Mouse (Mus musculus): ENCODE data around the gene Styx.
"Not testable (repeated sequence)": the region's sequence is repeated elsewhere in the genome, so short reads cannot be mapped to it uniquely, and the experiment has no call there.

The Styx gene

DNA sequence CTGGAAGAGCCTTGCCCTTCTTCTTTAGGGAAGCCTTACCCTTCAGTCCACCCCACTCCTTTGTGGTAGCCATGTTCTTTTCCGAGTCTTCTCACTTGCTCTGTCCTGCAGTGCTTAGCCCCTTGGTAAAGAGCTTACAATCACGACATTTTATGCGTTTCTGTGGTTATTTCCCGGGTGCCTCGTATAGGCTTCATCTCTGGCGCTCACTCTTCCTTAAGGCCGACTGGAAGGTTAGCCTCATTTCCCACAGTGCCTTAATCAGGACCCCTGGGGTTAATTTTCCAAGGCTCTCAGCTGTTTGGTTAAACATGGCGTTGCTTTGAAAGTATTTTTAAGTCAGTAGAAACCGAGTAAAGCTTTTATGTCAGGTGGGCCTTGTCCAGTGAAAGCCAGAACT lies 88.5 kb downstream of the Styx start:
- DNase-seq, result no peak

DNA sequence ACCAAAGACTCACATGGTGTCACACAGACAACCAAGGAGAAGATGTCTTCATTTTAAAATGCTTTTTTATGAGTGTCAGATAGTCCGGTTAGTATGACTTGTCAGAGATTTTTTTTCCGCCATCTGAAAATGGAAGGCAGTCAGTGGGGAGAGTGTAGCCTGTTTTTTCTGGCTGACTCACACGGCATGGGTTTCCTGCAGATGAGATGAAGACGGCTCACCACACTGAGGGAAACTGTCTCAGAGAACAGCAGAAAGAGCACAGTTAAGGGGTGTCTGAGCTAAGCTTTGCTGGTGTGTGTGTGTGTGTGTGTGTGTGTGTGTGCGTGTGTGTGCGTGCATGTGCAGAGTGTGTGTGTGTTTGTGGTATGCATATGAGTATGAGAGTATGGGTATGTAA lies 90.4 kb downstream of the Styx start:
- DNase-seq, result no peak

DNA sequence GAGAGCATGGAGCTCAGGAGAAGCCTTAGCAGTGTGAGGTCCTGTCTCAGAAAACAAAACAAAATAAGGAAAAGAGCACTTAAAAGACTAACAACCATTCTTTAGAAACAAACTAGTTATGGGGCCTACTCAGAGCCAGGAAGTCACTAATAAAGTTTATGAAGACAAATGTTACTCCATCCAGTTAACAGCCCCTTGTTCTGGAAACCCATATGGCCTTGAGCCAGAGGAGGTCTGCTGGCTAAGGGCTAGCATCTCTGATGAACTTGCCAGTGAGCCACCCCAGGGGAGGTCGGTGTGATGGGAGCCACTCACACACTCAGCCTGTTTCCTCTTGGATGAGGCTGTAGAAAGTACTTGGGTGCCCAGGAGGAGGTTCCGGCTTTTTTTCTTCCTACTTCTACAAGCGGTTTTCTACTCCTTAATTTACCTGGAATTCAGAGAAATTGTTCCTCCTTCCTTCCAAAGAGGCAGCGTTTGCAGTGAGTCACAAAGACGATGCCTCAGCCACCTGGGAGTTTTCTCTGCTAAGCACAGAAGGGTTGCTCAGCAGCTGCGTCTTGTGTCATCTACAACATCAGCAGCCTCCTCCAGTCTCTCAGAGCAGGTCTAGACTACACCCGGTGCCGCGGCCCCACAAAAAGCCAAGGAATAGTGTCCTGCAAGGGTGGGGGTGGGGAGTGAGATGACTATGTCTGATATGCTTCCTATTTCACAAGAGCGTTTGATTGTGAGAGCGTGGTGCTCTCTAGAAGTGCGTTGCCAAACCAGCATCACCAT lies 92.1 kb downstream of the Styx start:
- DNase-seq, result no peak

DNA sequence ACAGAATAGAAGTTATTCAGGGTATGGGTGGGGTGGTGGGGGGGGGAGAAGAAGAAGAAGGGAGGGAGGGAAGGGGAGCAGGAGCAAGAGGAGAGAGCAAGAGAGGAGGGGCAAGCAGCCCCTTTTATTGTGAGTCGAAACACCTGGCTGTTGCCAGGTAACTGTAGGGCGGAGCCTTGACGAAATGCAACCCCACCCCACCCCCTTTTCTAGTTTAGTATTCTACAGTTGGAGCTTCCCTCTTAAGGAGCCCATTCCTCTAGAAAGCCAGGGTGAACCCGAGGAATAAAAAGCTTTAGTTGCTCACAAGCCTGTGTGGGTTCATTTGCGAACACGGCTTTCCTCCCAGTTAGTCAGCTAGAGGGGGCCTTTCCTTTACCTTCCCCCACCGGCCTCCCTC lies 94.0 kb downstream of the Styx start:
- DNase-seq, result no peak

DNA sequence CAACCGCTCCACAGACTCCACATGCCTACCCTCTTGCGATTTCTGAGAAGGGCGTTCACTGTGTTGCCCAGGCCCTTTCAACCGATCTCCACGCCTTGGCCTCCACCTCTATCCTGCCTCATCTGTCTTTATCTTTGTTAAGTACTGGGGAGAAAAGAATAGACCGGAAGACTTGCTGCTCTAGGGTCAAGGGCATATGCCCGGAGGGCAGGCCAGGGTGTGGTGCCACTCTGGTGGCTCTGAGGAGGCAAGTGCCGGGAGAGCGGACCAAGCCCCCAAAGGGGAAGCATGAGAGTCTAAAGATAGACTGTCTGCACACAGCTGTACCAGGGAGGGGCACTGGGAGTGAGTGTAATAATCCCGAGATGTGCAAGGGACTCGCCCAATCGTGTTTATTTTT lies 94.6 kb downstream of the Styx start:
- no peak for DNase-seq

DNA sequence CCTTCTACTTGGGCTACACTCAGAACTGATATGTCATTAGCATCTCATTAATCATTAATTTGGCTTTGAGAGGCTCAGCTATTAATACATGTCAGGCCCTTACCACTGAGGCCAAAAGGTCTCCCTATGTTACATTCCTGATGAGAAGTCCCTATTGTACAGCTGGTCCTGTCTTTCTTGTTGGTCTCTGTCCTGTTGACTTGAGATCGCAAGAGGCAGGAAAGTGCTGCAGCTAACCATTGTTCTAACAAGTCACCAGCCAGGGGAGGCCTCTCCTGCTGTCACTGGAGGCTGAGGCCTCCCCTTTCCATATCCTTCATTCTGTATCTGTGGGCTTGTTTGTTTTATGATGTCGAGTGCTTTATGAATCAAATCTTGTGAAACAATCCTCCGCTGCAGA lies 95.9 kb downstream of the Styx start:
- DNase-seq, result no peak

DNA sequence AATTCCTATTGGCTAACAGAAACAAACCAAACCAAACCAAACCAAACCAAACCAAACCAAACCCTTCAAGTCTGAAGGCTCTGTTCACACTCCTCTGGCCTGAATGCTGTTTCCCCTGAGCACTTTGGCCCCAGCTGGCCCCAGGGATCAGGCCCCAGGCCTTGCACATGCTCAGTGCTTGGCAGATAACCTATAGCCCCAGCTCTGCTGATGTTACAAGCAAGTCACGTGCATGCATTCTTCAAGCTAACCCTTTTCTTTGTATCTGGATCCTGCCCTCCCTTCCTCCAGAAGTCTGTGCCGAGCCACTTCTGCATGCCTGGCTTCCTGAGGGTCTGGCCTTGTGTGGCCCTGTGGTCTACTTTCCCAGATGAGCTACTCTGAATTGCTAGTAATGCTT lies 100.2 kb downstream of the Styx start:
- no peak for DNase-seq

DNA sequence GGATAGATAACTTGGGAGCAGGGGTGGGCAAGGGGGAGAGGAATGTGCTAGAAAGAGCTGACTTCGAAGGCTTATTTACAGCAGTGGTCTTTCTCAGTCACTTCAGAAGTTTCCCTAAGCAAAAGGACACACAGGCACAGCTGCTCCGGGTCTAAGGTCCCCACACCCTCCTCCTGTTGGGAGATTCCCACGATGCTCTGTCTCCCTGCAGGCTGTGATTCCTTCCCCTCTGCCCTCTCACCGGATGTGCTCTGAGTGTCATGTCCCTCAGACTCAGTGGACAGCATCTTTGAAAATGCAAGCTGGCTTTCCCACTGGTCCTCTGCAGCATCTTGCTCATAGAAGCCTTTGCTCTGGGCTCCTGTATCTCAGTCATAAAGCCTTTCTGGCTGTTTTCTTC lies 101.3 kb downstream of the Styx start:
- DNase-seq, result peak in 1 of 2 experiments; percentile 30

DNA sequence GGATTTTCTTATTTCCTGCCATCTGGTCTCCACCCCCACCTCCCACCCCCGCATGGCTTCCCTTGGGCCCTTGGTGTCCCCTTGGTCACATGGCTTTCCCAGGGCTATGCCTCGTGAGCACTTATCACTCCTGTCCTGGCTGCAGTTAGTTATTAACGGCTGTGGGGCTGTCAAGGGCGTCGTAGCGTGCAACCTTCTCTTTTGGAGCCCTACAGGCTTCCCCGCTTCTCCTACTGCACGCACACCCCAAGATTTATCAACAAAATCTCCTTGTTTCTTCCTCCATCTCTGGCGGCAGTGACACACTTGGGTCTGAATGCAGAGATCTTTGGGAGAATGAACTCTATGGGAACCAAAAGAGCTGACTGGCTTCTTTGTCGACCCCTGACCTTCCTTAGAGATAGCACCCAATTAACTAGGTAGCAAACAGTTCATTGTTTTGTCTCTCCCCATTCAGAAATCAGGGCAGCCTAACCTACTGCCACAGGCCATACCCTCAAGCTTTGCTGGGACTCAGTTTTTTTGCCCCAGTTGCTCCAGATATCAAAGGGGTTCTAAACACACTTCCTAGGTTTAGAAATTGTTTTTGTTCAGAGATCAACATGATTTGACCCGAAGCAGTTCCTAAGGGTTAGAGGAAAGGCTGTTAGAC lies 102.1 kb downstream of the Styx start:
- DNase-seq, result peak; percentile 42 to 64

DNA sequence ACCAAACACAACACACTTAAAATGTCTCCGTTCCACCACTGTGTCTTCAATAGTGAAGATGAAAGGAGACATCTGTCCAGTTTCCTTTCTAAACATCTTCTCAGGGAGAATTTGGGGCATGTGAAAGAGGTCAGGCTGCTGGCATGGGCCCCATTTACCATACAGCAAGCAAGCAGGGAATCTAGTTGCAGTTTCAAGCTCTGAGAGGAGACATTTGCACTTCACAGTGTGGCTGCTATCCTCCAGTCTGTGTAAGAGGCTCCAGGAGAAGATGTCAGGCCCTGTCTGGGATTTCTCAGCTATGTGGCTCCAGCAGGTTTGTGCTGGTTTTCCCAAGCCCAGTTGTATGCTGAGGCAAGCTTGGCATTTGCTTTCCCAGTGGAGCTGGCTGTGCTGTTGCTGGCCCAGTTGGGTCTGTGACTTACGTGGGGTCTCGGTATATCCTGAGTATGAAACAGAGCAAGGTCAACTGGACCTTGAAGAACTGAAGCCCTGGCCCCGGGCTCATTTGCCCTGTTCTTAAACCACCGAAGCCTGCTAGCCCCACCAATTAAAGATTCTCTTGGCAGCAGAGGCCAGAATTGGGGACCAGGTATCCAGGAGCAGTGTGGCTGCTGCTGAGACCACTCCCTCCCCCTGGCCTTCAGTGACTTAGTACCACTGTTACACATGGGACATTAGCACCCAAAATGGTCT lies 102.8 kb downstream of the Styx start:
- peak in 1 of 2 experiments; percentile 30 for DNase-seq

DNA sequence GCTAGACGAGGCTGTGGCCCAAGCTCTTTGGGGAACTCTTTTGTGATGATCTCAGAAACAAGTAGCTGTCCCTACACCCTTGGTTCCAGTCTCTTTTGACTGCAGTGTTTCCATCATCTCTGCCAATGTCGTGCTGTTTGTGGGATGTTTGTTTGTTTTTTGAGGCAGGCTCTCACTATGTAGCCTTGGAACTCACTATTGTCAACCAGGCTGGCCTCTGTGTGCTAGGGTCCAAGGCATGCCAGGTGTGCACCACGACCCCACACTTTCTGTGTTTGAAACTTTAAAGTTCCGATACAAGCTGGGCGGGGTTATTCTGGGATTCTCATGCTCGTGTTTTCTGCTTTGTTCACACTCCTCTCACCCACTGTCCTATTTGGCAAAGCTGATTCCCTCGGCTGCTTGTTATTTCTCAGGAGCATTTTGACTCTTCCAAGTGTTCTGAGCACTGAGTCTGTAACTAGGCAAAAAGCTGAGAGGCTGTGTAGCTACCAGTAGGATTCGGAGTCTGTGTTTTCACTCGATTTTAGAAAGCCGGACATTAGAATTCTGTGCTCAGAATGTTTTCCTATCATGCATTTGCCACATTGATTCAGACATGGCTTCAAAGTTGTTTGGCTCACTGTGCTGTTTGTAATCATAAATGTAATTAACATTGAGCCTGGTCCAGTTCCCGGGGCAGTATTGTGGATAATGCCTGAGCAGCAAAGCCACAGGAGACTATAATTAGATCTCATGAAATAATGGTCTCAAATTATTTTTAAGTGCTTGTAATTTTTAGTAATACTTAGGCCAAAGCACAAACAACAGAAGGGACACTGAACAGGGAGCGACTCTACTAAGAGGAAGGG lies 105.0 kb downstream of the Styx start:
- DNase-seq, result no peak

DNA sequence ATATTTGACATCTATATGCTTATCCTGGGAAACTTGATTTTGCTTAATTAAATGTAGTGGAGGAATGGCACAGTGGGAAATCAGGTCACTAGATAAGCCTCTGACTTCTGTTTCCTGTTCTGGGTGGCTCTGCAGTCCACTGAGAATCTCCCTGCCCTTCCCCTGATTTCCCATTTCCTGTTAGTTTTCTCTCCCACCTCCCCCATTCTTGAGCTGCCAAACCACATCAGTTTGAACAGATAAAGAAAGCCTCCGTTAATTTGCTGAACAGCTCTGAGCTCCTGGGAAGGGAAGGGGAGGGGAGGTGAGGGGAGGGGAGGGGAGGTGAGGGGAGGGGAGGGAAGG lies 105.6 kb downstream of the Styx start:
- no peak for DNase-seq

DNA sequence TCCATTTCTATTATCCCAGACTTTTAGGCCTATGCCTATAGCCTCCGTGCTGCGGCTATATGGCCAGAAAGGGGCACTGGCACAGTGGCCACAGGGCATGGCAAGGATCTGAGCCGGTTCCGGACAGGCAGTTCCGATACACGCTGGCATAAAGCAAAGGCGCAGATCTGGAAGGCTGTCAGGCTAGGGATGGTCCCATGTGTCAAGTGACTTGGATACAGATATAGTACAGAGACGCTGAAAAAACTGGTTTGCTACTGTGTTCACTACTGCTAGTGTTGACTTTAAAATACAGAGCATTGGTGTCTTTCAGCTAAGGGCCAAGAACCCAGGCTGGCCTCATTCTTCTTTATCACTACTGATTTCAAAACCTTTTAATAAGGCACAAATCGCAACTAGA lies 106.1 kb downstream of the Styx start:
- no peak for DNase-seq

DNA sequence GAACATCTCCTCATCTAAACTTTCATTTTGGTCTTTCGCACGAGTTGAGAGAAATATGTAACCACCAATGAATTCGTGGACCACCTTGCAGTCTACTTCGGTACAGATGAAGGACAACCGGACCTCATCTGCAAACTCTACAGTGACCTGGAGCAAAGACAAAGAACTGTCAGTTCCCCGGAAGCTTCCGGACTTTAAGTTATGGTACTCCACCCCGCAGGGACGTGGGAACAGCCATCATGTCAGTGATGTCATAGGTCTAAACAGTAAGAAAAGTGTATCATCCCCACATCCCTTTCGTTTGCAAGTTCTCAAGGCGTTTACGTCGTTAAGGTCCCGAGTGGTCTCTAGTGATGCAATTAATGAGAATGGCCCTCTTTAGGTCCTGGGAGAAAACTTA lies 109.0 kb downstream of the Styx start:
- DNase-seq, result no peak

DNA sequence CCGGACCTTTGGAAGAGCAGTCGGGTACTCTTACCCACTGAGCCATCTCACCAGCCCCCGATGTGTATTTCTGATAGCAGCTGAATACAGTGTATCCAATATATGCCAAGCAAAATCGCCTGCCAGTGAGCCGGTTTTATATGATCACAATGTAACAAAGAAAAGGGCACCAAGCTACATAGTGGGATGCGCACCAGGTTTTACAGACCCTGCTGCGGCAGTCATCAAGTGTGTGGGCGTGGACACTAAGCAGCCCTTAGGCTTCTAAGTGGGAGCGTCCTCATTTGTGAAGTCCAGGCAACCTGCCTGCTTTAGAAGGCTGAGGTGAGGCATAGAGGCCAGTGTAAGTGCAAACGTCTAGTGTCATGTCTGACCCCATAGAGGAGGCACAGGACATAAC lies 109.6 kb downstream of the Styx start:
- no peak for DNase-seq

DNA sequence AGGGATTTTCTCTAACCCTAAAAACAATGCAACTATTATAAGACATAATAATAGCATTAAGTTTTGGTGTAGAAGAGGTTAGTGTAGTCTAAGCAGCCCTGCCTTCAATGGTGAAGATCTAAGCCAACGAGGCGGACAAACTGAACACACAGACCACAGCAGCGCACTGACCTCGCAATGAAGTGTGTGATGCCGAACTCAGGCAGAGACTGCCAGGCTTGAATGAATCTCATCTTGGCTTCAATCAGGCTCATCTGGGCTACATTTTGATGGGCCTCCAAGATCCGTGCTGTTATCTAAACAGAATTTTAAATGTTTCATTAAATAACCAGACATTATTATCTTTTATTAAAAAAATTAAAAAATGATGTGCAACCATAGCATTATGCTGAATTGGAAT lies 111.1 kb downstream of the Styx start:
- no peak for DNase-seq

DNA sequence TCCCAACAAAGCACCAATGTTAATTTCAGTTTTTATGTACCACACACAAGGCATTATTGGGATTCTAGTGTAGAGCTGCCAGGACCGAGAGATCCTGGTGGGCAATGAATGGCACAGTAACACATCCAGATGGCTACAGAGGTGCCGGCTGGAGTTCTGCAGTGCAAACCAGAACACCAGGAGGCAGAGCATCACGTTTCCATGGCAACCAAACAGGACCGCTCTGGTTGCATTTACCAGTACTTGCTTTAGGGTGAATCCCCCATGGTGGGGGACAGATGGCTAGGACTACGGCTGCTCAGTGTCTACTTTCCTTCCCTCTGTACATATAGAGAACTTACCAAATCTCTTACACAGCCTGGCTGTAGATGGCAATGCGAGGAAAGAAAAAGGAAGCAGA lies 111.5 kb downstream of the Styx start:
- DNase-seq, result peak in 1 of 2 experiments; percentile 26

DNA sequence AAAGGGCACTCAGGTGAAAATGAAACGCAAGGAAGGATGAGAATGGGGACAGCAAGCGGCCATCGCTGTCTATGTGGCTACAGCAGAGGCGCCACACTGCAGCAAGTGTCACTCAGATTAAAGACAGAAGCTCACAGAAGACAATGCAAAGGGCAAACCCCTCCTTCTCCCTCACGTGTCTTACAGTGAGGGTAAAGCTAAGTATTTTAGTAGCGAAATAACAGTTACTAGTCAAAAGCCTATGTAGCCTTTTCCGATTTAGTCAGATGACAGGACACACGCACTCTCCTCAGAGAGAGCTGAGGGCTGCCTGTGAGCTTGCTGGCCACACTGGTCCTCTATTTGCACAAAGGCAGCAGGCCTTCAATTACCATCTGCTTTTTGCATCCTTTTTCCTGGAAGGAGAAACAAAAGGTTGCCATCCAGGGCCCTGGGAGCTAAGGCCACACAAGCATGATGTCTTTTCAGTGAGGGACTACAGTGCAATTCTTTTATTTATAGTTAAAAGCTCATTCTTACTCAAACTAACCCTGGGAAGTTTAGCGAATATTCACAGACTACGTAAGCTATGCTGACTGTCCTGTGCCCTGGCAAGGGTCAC lies 112.1 kb downstream of the Styx start:
- no peak for DNase-seq

DNA sequence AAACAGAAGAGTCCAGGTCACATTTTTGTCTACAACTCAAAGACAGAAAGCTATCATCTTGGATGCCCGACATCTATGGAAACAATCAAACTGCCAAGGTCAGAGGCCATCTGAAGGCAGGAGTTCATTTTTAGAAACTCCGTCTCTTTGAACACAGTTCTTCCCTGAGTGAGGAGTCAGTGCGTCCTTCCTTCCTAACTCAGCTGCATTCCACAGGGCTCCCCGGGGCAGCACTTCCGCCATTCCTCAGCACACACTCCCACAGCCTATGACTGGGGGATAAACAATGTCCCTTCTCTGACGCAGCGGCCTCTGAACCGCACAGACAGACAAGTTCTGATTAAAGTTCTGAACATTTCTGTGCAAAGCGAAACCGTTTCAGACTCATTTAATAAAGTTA lies 112.7 kb downstream of the Styx start:
- DNase-seq, result no peak

DNA sequence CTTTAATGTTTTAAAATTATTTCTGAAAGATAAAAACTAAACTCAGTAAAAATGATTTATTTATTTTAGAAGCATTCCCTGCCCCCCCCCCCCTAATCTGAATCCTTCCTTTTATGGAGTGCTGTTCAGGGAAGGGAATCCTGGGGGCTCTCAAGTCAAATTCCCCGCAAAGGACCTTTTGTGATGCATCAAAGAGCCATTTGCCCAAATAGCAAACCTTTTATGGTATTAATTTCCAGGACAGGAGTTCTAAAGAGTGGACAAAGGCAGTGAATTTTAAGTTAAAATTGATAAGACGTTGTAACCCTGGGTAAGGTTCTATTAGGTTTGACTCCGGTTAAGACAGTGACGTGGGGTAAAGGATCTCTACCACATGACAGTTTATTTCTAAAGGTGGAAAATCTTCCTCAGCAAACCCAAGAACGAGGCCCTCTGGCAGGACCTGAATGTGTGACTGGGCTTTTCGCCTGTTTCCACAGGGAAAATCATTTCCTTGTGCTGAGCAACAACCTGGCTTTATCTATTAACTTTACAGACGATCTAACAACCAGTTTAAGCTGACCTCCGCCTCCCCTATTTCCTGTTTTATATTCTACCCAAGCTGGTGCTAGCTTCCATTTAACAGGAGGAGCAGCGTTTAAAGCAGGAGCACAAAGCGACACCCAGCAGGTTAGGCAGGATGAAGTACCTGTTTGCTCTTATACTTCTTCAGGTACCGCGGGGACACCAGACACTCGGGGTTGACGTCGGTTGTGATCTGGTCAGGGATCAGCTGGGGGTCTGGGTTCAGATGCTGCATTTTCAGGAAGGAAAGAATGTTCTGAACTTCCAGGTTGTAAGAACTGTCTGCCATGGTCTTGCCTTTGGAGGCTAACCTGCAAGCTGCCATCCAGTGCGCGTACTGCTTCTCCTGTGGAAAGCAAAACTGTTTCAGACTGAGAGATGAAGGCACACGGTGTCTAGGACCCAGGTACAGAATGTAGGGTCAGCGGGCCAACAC lies 113.4 kb downstream of the Styx start:
- DNase-seq, result no peak

DNA sequence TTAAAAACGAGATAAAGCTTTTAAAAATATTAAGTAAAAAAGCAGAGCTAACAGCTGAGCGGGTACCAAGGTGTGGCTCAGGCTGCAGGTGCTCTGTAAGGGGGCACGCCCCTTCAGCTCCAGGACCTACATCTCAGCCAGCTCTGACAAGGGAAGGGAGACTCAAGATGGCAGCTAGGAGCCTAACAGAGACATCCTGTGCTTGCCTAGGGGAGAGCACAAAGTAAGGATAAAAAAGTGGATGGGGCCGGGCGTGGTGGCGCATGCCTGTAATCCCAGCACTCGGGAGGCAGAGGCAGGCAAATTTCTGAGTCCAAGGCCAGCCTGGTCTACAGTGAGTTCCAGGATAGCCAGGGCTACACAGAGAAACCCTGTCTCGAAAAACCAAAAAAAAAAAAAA lies 115.5 kb downstream of the Styx start:
- DNase-seq, result not testable (repeated sequence)

DNA sequence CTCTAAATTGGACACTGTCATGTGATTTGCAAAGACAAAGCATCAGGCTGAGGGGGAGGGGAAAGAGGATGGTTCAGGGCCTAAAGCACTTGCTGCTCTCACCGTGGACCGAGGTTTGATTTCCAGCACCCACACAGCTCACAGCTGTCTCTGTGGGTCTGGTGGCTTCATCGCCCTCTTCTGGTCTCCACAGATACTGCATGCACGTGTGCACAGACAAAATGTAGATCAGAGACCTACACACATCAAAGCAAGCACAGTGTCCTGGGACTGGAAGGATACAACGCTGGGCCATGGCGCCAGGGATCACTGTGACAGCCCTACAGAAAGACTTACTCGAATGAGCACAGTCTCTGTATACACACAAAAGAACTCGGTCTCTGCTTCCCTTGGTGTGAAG lies 118.6 kb downstream of the Styx start:
- no peak for DNase-seq
